Mouse (Mus musculus): Measurements from ENCODE around the gene Itprip.

Itprip gene

GRCm38 (mm10) chr19:47914191-47914590 is 4.9 kb downstream of the Itprip start:
- no peak for DNase-seq

- DNase-seq: no peak
Measured at GRCm38 (mm10) chr19:47913344-47913743, 5.8 kb downstream of the Itprip start.

- DNase-seq: no peak
Measured at GRCm38 (mm10) chr19:47910751-47911150, 8.3 kb downstream of the Itprip start.

GRCm38 (mm10) chr19:47910117-47910618 is 8.9 kb downstream of the Itprip start:
- no peak for DNase-seq

GRCm38 (mm10) chr19:47909387-47910116 is 9.5 kb downstream of the Itprip start:
- peak; percentile 76 for DNase-seq

GRCm38 (mm10) chr19:47908961-47909371 is 10.1 kb downstream of the Itprip start:
- DNase-seq: no peak

GRCm38 (mm10) chr19:47907596-47907995 is 11.5 kb downstream of the Itprip start:
- no peak for DNase-seq

GRCm38 (mm10) chr19:47905603-47906002 is 13.5 kb downstream of the Itprip start:
- no peak for DNase-seq

GRCm38 (mm10) chr19:47905081-47905480 is 14.0 kb downstream of the Itprip start:
- DNase-seq: no peak

GRCm38 (mm10) chr19:47903679-47904078 is 15.4 kb downstream of the Itprip start:
- DNase-seq: no peak

- DNase-seq: peak; percentile 62
Measured at GRCm38 (mm10) chr19:47902316-47903201, 16.5 kb downstream of the Itprip start.

- DNase-seq: no peak
Measured at GRCm38 (mm10) chr19:47900558-47900957, 18.5 kb downstream of the Itprip start.

- no peak for DNase-seq
Measured at GRCm38 (mm10) chr19:47900012-47900411, 19.1 kb downstream of the Itprip start.

GRCm38 (mm10) chr19:47898472-47899079 is 20.5 kb downstream of the Itprip start:
- no peak for DNase-seq

- no peak for DNase-seq
Measured at GRCm38 (mm10) chr19:47893092-47893491, 26.0 kb downstream of the Itprip start.

GRCm38 (mm10) chr19:47891562-47892312 is 27.4 kb downstream of the Itprip start:
- peak; percentile 70 for DNase-seq

- DNase-seq: peak; percentile 58
Measured at GRCm38 (mm10) chr19:47890489-47891130, 28.5 kb downstream of the Itprip start.

GRCm38 (mm10) chr19:47888037-47888436 is 31.1 kb downstream of the Itprip start:
- no peak for DNase-seq

GRCm38 (mm10) chr19:47887417-47887816 is 31.7 kb downstream of the Itprip start:
- DNase-seq: no peak

GRCm38 (mm10) chr19:47886617-47887016 is 32.5 kb downstream of the Itprip start:
- peak; percentile 87 for DNase-seq

- DNase-seq: no peak
Measured at GRCm38 (mm10) chr19:47885886-47886285, 33.2 kb downstream of the Itprip start.

GRCm38 (mm10) chr19:47885191-47885743 is 33.8 kb downstream of the Itprip start:
- no peak for DNase-seq

All from lung, postnatal 10 days (tissue).